Mouse (Mus musculus): ENCODE measurements around the gene Efcab14.

GRCm38 (mm10) chr4:115784769-115785510 is 47.4 kb downstream of the Efcab14 start, which contains the start of gene Atpaf1:
- no peak for TF ChIP-seq POLR2A (IDR thresholded peaks at IDR 0.05; ENCODE audit: insufficient read depth, low read length)
- 0 out of 2 replicates have a peak, but pooled peaks have one; percentile 20 for TF ChIP-seq EP300 (IDR thresholded peaks at IDR 0.05; ENCODE audit: insufficient read depth, low read depth, low read length)
